Mouse (Mus musculus): ENCODE data around the gene Reln.

Reln gene

GRCm38 (mm10) chr5:22106811-22107485, 237.6 kb downstream of the Reln start:
- DNase-seq = no peak

GRCm38 (mm10) chr5:22094984-22095383, 249.5 kb downstream of the Reln start:
- peak; percentile 65 to 74 for DNase-seq

GRCm38 (mm10) chr5:22094043-22094442, 250.5 kb downstream of the Reln start:
- DNase-seq = peak in 1 of 2 experiments; percentile 33

- peak; percentile 82 to 84 for DNase-seq
Measured at GRCm38 (mm10) chr5:22093157-22093865, 251.2 kb downstream of the Reln start.

GRCm38 (mm10) chr5:22080468-22080986, 264.0 kb downstream of the Reln start:
- DNase-seq = no peak

- no peak for DNase-seq
Measured at GRCm38 (mm10) chr5:22074971-22075370, 269.5 kb downstream of the Reln start.

GRCm38 (mm10) chr5:22072591-22072990, 271.9 kb downstream of the Reln start:
- DNase-seq = no peak

- no peak for DNase-seq
Measured at GRCm38 (mm10) chr5:22059251-22059650, 285.3 kb downstream of the Reln start.

- DNase-seq = no peak
Measured at GRCm38 (mm10) chr5:22041825-22042224, 302.7 kb downstream of the Reln start.

GRCm38 (mm10) chr5:22039375-22040149, 304.9 kb downstream of the Reln start:
- DNase-seq = no peak

- DNase-seq = no peak
Measured at GRCm38 (mm10) chr5:22035201-22035600, 309.3 kb downstream of the Reln start.

- no peak for DNase-seq
Measured at GRCm38 (mm10) chr5:22033039-22033438, 311.5 kb downstream of the Reln start.

- DNase-seq = no peak
Measured at GRCm38 (mm10) chr5:22031653-22032052, 312.8 kb downstream of the Reln start.

GRCm38 (mm10) chr5:22028379-22028778, 316.1 kb downstream of the Reln start:
- DNase-seq = no peak

- DNase-seq = no peak
Measured at GRCm38 (mm10) chr5:22027240-22027875, 317.1 kb downstream of the Reln start.

GRCm38 (mm10) chr5:22025746-22026145, 318.8 kb downstream of the Reln start:
- DNase-seq = peak; percentile 80 to 84

- DNase-seq = no peak
Measured at GRCm38 (mm10) chr5:22024108-22024507, 320.4 kb downstream of the Reln start.

- peak; percentile 72 to 84 for DNase-seq
Measured at GRCm38 (mm10) chr5:22017896-22018295, 326.6 kb downstream of the Reln start.

GRCm38 (mm10) chr5:22014459-22014858, 330.0 kb downstream of the Reln start:
- no peak for DNase-seq

GRCm38 (mm10) chr5:22009142-22009541, 335.4 kb downstream of the Reln start:
- no peak for DNase-seq

- no peak for DNase-seq
Measured at GRCm38 (mm10) chr5:22007304-22008059, 337.0 kb downstream of the Reln start.

GRCm38 (mm10) chr5:22003858-22004257, 340.6 kb downstream of the Reln start:
- peak; percentile 22 to 27 for DNase-seq
